Mouse (Mus musculus): ENCODE measurements around the gene Acot12. TPM values are rescaled to one million over a fixed set of nuclear protein-coding genes. Genes with fewer than 3 reads are reported as not detected.

Gene Acot12
- polyA plus RNA-seq, 1 experiment from 2014 or later, result not detected

DNA sequence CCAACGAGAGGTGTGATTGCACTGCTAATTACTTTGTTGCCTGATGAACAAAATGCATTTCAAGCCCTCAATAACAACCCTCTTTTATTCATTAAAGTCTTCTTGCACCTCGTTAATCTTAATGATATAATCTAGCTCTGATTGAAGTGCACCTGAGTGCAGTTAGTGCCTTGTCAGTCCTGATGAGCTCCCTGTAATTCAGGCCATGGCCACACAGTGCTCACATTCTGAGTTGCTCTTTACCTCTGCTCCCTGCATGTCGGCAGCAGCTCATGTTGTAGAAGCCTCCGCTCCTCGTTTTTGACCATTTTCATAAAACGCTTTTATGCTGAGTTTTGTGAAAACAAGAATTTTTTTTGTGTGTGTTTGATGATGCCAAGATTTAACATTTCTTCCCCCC is 82.4 kb downstream of the Acot12 start:
- WGBS, result 31% methylated on average over 6 of the region's 6 CpGs

DNA sequence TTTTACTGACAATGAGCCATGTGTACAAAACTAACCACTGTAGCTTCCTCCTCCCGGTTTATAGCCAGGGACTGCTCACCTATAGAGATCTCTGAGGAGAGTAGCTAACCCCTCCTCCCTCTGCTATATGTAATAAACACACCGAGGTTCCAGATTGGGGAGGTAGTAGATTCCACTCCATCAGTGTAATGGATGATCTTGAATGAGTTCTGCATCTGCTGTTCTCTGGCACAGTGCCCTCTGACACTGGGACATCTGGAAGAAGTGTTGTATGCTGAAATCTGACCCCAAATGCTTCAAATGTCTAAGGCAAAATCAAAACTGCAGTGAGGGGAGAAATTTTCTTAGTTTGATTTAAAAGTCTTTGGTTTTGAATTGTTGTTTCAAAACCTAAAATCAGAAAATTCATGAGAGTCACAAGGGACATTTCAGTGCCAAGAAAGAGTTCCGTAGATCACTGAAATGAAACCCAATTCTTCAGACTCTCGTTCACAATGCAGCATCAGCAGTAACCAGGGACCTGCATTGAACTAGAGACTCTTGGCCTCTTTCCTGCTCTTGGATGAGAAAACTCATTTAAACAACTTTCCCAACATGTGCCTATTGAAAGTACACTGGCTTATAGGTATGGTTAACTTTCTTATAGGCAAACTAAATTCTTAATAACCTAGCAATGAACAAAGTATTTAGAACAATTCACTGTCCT is 83.7 kb downstream of the Acot12 start:
- no peaks in the 10 kb centered on the region for H3K27me3 ChIP-seq (ENCODE audit: control insufficient read depth, insufficient read depth, low read length)
- H3K4me3 ChIP-seq (ENCODE audit: low read depth, low read length), result no peak overlapping the region
- 57% methylated on average over 4 of the region's 4 CpGs for WGBS
- H3K36me3 ChIP-seq (ENCODE audit: control insufficient read depth, insufficient read depth, low read length), result no peaks in the 10 kb centered on the region
- peak; percentile 47; the same call in 1 of the 2 replicates for ATAC-seq (ENCODE audit: insufficient number of reproducible peaks, low FRiP score, low TSS enrichment, low read depth)
- no peak overlapping the region for H3K4me2 ChIP-seq (ENCODE audit: low read depth, severe bottlenecking)
- H3K9ac ChIP-seq (ENCODE audit: low read length), result no peak overlapping the region
- no peak for DNase-seq (ENCODE audit: low spot score)
- H3K4me1 ChIP-seq (ENCODE audit: control insufficient read depth, insufficient read depth, low read length), result 0 out of 2 replicates have a peak, but pooled peaks cover 2% of the 10 kb centered on the region
- H3K27ac ChIP-seq (replicated peaks; ENCODE audit: low read depth, low read length), result no peak overlapping the region
- H3K9me3 ChIP-seq (ENCODE audit: control insufficient read depth, low read length), result no peaks in the 10 kb centered on the region

More for the DNA sequence above, 82.4 kb downstream of the Acot12 start:
- DNase-seq (ENCODE audit: low spot score) (no peak), ATAC-seq (ENCODE audit: insufficient number of reproducible peaks, low FRiP score, low TSS enrichment, low read depth) (no peak)
- Histone ChIP-seq H3K36me3 (ENCODE audit: control insufficient read depth, insufficient read depth, low read length) (no peaks in the 10 kb centered on the region), H3K27ac (replicated peaks; ENCODE audit: low read depth, low read length) (no peak overlapping the region), H3K27me3 (ENCODE audit: control insufficient read depth, insufficient read depth, low read length) (no peaks in the 10 kb centered on the region), H3K4me1 (ENCODE audit: control insufficient read depth, insufficient read depth, low read length) (0 out of 2 replicates have a peak, but pooled peaks cover 2% of the 10 kb centered on the region), H3K9ac (ENCODE audit: low read length) (no peak overlapping the region), H3K4me3 (ENCODE audit: low read depth, low read length) (no peak overlapping the region), H3K9me3 (ENCODE audit: control insufficient read depth, low read length) (no peaks in the 10 kb centered on the region), H3K4me2 (ENCODE audit: low read depth, severe bottlenecking) (no peak overlapping the region)

GRCm38 (mm10) chr13:91826066-91826465 is 84.8 kb downstream of the Acot12 start:
- H3K27ac ChIP-seq (replicated peaks; ENCODE audit: low read depth, low read length), result no peak overlapping the region
- no peak overlapping the region for H3K9ac ChIP-seq (ENCODE audit: low read length)
- no peak overlapping the region for H3K4me3 ChIP-seq (ENCODE audit: low read depth, low read length)
- 0 out of 2 replicates have a peak, but pooled peaks cover 2% of the 10 kb centered on the region for H3K4me1 ChIP-seq (ENCODE audit: control insufficient read depth, insufficient read depth, low read length)
- no peaks in the 10 kb centered on the region for H3K27me3 ChIP-seq (ENCODE audit: control insufficient read depth, insufficient read depth, low read length)
- H3K9me3 ChIP-seq (ENCODE audit: control insufficient read depth, low read length), result no peaks in the 10 kb centered on the region
- DNase-seq (ENCODE audit: low spot score), result no peak
- no peak for ATAC-seq (ENCODE audit: insufficient number of reproducible peaks, low FRiP score, low TSS enrichment, low read depth)
- H3K4me2 ChIP-seq (ENCODE audit: low read depth, severe bottlenecking), result no peak overlapping the region
- 89% methylated on average over 2 of the region's 2 CpGs for WGBS
- H3K36me3 ChIP-seq (ENCODE audit: control insufficient read depth, insufficient read depth, low read length), result no peaks in the 10 kb centered on the region

GRCm38 (mm10) chr13:91827876-91828275 is 86.6 kb downstream of the Acot12 start:
- Histone ChIP-seq H3K27me3 (ENCODE audit: control insufficient read depth, insufficient read depth, low read length) (no peaks in the 10 kb centered on the region), H3K4me3 (ENCODE audit: low read depth, low read length) (no peak overlapping the region), H3K27ac (replicated peaks; ENCODE audit: low read depth, low read length) (no peak overlapping the region), H3K9ac (ENCODE audit: low read length) (no peak overlapping the region), H3K36me3 (ENCODE audit: control insufficient read depth, insufficient read depth, low read length) (no peaks in the 10 kb centered on the region), H3K4me2 (ENCODE audit: low read depth, severe bottlenecking) (no peak overlapping the region), H3K9me3 (ENCODE audit: control insufficient read depth, low read length) (no peaks in the 10 kb centered on the region), H3K4me1 (ENCODE audit: control insufficient read depth, insufficient read depth, low read length) (0 out of 2 replicates have a peak, but pooled peaks cover 2% of the 10 kb centered on the region)
- ATAC-seq (ENCODE audit: insufficient number of reproducible peaks, low FRiP score, low TSS enrichment, low read depth) (no peak), DNase-seq (ENCODE audit: low spot score) (no peak)

Small RNAs within 50 kb of the gene (microRNA-seq; reads per million reads assigned to microRNA genes)
- not detected for gene Gm27656

Other genes with a start within 250 kb of the Acot12 start
- 29.7 and 36.0 TPM in 2 replicates for gene Zcchc9, start 66.2 kb downstream of the Acot12 start, polyA plus RNA-seq (2014; fragmentation: Nextera tagmentation; extraction: Ambion mirVana)
- gene Ckmt2, start 135.4 kb downstream of the Acot12 start, polyA plus RNA-seq (2014; fragmentation: Nextera tagmentation; extraction: Ambion mirVana), result 0.21 TPM in 1 of 2 replicates, not detected in the other